Mouse (Mus musculus) MEL (cell line): Measurements from ENCODE around the gene Sit1. TPM values are rescaled to one million over a fixed set of nuclear protein-coding genes. Genes with fewer than 3 reads are reported as not detected.

Source experiments
- DNase-seq: peaks from one replicate; pipeline ENCODE4 v3.0.0; 2011; ENCODE audit warnings: low read depth, low spot score
- H3K27ac ChIP-seq: 2 replicates; pipeline ENCODE4 v1.5.1; 2012; ENCODE audit warnings: low read depth, mild to moderate bottlenecking, control low read depth, low read length, moderate library complexity; ENCODE audit not compliant: control insufficient read depth
- H3K27me3 ChIP-seq, 2 experiments: fragments of 150-350 bp in 1 of 2; sonication (generic) in 1 of 2; 2 replicates each; pipeline ENCODE4 v1.6.1; 2012; ENCODE audit warnings: low read length in 2 of 2, mild to moderate bottlenecking in 2 of 2, improper control_type of control experiment in 1 of 2, moderate library complexity in 1 of 2; ENCODE audit not compliant: insufficient read depth in 2 of 2, control insufficient read depth in 1 of 2
- H3K36me3 ChIP-seq, 2 experiments: 2 replicates each; pipeline ENCODE4 v1.6.1; 2012 to 2014; ENCODE audit warnings: low read length in 2 of 2, improper control_type of control experiment in 1 of 2, inconsistent platforms in 1 of 2, mild to moderate bottlenecking in 1 of 2; ENCODE audit not compliant: insufficient read depth in 2 of 2, control insufficient read depth in 1 of 2
- H3K4me1 ChIP-seq, 2 experiments: fragments of 150-350 bp in 1 of 2; sonication (generic) in 1 of 2; 2 replicates each; pipeline ENCODE4 v1.6.1; 2012; ENCODE audit warnings: low read length in 2 of 2, improper control_type of control experiment in 1 of 2, mild to moderate bottlenecking in 1 of 2; ENCODE audit not compliant: insufficient read depth in 2 of 2, control insufficient read depth in 1 of 2
- H3K4me3 ChIP-seq, 2 experiments: fragments of 150-350 bp in 1 of 2; sonication (generic) in 1 of 2; 2 replicates each; pipeline ENCODE4 v1.5.1; 2012; ENCODE audit warnings: low read depth in 2 of 2, low read length in 2 of 2, mild to moderate bottlenecking in 2 of 2, moderate library complexity in 2 of 2, control low read depth in 1 of 2, improper control_type of control experiment in 1 of 2; ENCODE audit not compliant: control insufficient read depth in 1 of 2, insufficient read depth in 1 of 2
- H3K79me2 ChIP-seq: 2 replicates; pipeline ENCODE4 v1.6.1; 2012; ENCODE audit warnings: mild to moderate bottlenecking, low read length, moderate library complexity; ENCODE audit not compliant: control insufficient read depth, poor library complexity, insufficient read depth
- H3K9ac ChIP-seq: 2 replicates; pipeline ENCODE4 v1.6.1; 2012; ENCODE audit warnings: low read depth, mild to moderate bottlenecking, control low read depth, low read length, moderate library complexity; ENCODE audit not compliant: control insufficient read depth, poor library complexity, severe bottlenecking
- H3K9me3 ChIP-seq: fragments of 150-350 bp; sonication (generic); replicated peaks from 2 replicates; pipeline ENCODE4 v1.6.1; 2012; ENCODE audit warnings: mild to moderate bottlenecking, low read length, improper control_type of control experiment, moderate library complexity; ENCODE audit not compliant: insufficient read depth
- ETS1 ChIP-seq: IDR thresholded peaks from 2 replicates; pipeline ENCODE4 v1.6.1; 2012; ENCODE audit warnings: low read depth, mild to moderate bottlenecking, inconsistent platforms, low read length, improper control_type of control experiment, moderate library complexity
- GATA1 ChIP-seq: IDR thresholded peaks from 2 replicates; pipeline ENCODE4 v1.6.1; 2011; ENCODE audit warnings: low read depth, low read length, improper control_type of control experiment
- KAT2A ChIP-seq: conservative IDR thresholded peaks from 2 replicates; pipeline ENCODE4 v1.6.1; 2012; ENCODE audit warnings: low read depth, low read length, improper control_type of control experiment, inconsistent platforms
- MAZ ChIP-seq: IDR thresholded peaks from 2 replicates; pipeline ENCODE4 v1.6.1; 2012; ENCODE audit warnings: low read depth, mild to moderate bottlenecking, inconsistent platforms, low read length, improper control_type of control experiment
- MEF2A ChIP-seq: IDR thresholded peaks from 2 replicates; pipeline ENCODE4 v1.6.1; 2014; ENCODE audit warnings: low read depth, mild to moderate bottlenecking, inconsistent platforms, low read length, improper control_type of control experiment; ENCODE audit not compliant: poor library complexity, insufficient replicate concordance, severe bottlenecking; ENCODE audit errors: extremely low read depth
- MYC ChIP-seq: IDR thresholded peaks from 2 replicates; pipeline ENCODE4 v1.6.1; 2011; ENCODE audit warnings: low read depth, mild to moderate bottlenecking, low read length, improper control_type of control experiment, moderate library complexity
- NELFE ChIP-seq: IDR thresholded peaks from 2 replicates; pipeline ENCODE4 v1.6.1; 2011; ENCODE audit warnings: low read depth, low read length, improper control_type of control experiment
- NRF1 ChIP-seq: IDR thresholded peaks from 2 replicates; pipeline ENCODE4 v1.6.1; 2014; ENCODE audit warnings: low read depth, mild to moderate bottlenecking, inconsistent platforms, low read length, improper control_type of control experiment, moderate library complexity; ENCODE audit not compliant: poor library complexity, insufficient read depth, severe bottlenecking
- POLR2AphosphoS5 ChIP-seq: IDR thresholded peaks from 2 replicates; pipeline ENCODE4 v1.6.1; 2012; ENCODE audit warnings: low read depth, borderline replicate concordance, mild to moderate bottlenecking, inconsistent platforms, low read length, moderate library complexity, mixed read lengths
- RAD21 ChIP-seq: IDR thresholded peaks from 2 replicates; pipeline ENCODE4 v1.6.1; 2011; ENCODE audit warnings: mild to moderate bottlenecking, low read depth, low read length, improper control_type of control experiment
- RCOR1 ChIP-seq: IDR thresholded peaks from 2 replicates; pipeline ENCODE4 v1.6.1; 2012; ENCODE audit warnings: low read depth, mild to moderate bottlenecking, inconsistent platforms, low read length, improper control_type of control experiment
- SMC3 ChIP-seq: IDR thresholded peaks from 2 replicates; pipeline ENCODE4 v1.6.1; 2011; ENCODE audit warnings: low read depth, low read length, improper control_type of control experiment
- TAL1 ChIP-seq: IDR thresholded peaks from 2 replicates; pipeline ENCODE4 v1.6.1; 2012; ENCODE audit warnings: mild to moderate bottlenecking, inconsistent platforms, low read length, moderate library complexity, mixed read lengths
- TBP ChIP-seq: IDR thresholded peaks from 2 replicates; pipeline ENCODE4 v1.8.0; 2011; ENCODE audit warnings: low read depth, low read length, improper control_type of control experiment
- ZKSCAN1 ChIP-seq: IDR thresholded peaks from 2 replicates; pipeline ENCODE4 v1.6.1; 2012; ENCODE audit warnings: low read depth, mild to moderate bottlenecking, inconsistent platforms, low read length, improper control_type of control experiment, moderate library complexity
- ZNF384 ChIP-seq: IDR thresholded peaks from 2 replicates; pipeline ENCODE4 v1.6.1; 2012; ENCODE audit warnings: low read depth, mild to moderate bottlenecking, inconsistent platforms, low read length, improper control_type of control experiment
- polyA plus RNA-seq, 2 experiments: library from polyadenylated mRNA; stranded (reverse) in 1 of 2; unstranded in 1 of 2; fragments of >175 nt in 1 of 2; fragments of >200 nt in 1 of 2; gene quantifications; 2 replicates each; pipeline versions ENCODE4 v1.2.1 to v1.2.4; 2012; ENCODE audit warnings: low replicate concordance in 2 of 2, low read depth in 1 of 2; ENCODE audit not compliant: insufficient read length in 2 of 2, insufficient read depth in 1 of 2, missing spikeins in 1 of 2
- total RNA-seq: library from RNA; depleted of rRNA; stranded (reverse); fragments of 300-350 nt; gene quantifications from 2 replicates; pipeline ENCODE4 v1.2.3, GENCODE M21; 2012

Gene Sit1
- total and polyA plus RNA-seq, 3 experiments: 0.06 to 0.08 TPM; not detected in 1

DNA sequence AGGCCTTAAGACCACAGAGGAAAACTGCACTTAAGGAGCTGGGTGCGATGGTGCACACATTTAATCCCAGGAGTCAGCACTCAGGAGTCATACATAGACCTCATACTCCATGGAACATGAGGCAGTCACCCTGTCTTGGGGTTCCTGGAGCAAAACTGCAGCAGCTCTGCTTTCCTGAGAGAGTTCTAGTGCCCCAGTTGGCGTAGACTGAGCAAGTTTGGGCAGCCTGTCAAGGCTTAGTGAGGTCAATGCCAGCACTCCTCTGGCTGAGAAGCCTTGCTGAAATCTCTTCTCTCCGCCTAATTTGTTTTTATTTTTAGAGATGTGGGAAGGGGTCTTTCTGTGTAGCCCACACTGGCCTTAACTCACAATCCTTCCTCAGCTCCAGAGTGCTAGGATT is 35.0 kb downstream of the Sit1 start:
- TF ChIP-seq TBP (no peak), SMC3 (no peak), POLR2AphosphoS5 (no peak), MEF2A (no peak), NRF1 (no peak), ETS1 (no peak), NELFE (no peak), ZKSCAN1 (no peak), TAL1 (no peak), KAT2A (no peak), RCOR1 (no peak), ZNF384 (no peak), MYC (no peak)
- Histone ChIP-seq H3K27ac (no peak overlapping the region), H3K9ac (no peak overlapping the region), H3K4me3 (no peak overlapping the region), H3K79me2 (no peaks in the 10 kb centered on the region; the same call in 1 of the 2 replicates), H3K4me1 (peaks cover 0 to under 1% of the 10 kb centered on the region in 2 experiments; a peak in 2 of 4 replicates), H3K27me3 (no peaks in the 10 kb centered on the region), H3K9me3 (no peaks in the 10 kb centered on the region), H3K36me3 (no peaks in the 10 kb centered on the region; a peak in 1 of 4 replicates)
- no peak for DNase-seq

DNA sequence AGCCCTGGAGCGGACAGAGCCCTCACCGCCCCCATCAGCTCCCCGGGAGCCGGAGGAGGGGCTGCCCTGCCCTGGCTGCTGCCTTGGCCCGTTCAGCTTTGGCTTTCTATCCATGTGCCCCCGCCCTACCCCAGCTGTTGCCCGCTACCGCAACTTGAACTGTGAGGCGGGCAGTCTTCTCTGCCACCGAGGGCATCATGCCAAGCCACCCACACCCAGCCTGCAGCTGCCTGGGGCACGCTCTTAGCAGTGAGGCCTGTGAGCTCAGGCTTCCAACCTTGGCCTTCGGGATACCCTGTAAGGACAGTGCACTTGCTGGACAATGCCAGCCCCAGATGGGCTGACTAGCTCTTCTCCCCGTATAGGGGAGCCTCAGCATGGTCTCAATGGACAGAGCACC is 36.3 kb downstream of the Sit1 start:
- H3K4me3 ChIP-seq: no peak overlapping the region
- no peaks in the 10 kb centered on the region for H3K36me3 ChIP-seq
- H3K27ac ChIP-seq: no peak overlapping the region
- no peak overlapping the region for H3K9ac ChIP-seq
- no peaks in the 10 kb centered on the region for H3K9me3 ChIP-seq
- DNase-seq: no peak
- H3K27me3 ChIP-seq: no peaks in the 10 kb centered on the region
- no peak for TF ChIP-seq ETS1
- no peak for TF ChIP-seq RAD21
- TF ChIP-seq MAZ: no peak
- no peak for TF ChIP-seq GATA1
- TF ChIP-seq, all 39 proteins: peak for 0
- Histone ChIP-seq H3K4me1 (peaks cover 0 to 1% of the 10 kb centered on the region in 2 experiments; a peak in 2 of 4 replicates), H3K79me2 (peaks cover 3% of the 10 kb centered on the region; the same call in 1 of the 2 replicates)
